Mouse (Mus musculus) C2C12 (cell line): ENCODE data around the gene 1700025G04Rik.

Source experiments
- CTCF ChIP-seq: IDR thresholded peaks from one replicate; pipeline ENCODE4 v1.5.1; 2011; ENCODE audit not compliant: control insufficient read depth, insufficient read depth, insufficient read length
- MAX ChIP-seq: IDR thresholded peaks from one replicate; pipeline ENCODE4 v1.6.1; 2011; ENCODE audit warnings: mild to moderate bottlenecking, control low read depth

GRCm38 (mm10) chr1:151887631-151888030 is 202.3 kb downstream of the 1700025G04Rik start:
- TF ChIP-seq CTCF (no peak), MAX (no peak)
